Mouse (Mus musculus): ENCODE results near the gene Lifr. TPM values are rescaled to one million over a fixed set of nuclear protein-coding genes. Genes with fewer than 3 reads are reported as not detected.

The Lifr gene
- polyA plus RNA-seq, 1 experiment = 23.5 TPM

DNA sequence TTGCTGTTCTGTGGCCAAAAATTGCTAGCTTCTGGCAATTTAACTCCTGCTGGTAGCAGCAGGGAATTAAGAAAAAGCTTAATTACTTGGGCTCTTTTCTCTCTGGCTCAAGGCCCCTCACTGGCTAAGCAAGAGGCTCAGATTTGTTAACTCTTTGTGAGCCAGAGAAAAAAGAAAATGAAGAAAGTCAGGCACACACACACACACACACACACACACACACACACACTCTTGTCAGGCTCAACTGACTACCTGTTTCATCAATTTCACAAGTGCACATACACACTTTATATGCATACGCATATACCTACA lies 27.8 kb upstream of the Lifr start:
- Histone ChIP-seq H3K27ac (ENCODE audit: insufficient read depth, low read length) (no peak overlapping the region), H3K4me1 (ENCODE audit: control insufficient read depth, insufficient read depth, low read length) (no peaks in the 10 kb centered on the region)
- TF ChIP-seq POLR2A (IDR thresholded peaks at IDR 0.05; ENCODE audit: low read depth, low read length) (no peak), CTCF (IDR thresholded peaks at IDR 0.05; ENCODE audit: borderline replicate concordance, insufficient read depth, low read length) (no peak)

DNA sequence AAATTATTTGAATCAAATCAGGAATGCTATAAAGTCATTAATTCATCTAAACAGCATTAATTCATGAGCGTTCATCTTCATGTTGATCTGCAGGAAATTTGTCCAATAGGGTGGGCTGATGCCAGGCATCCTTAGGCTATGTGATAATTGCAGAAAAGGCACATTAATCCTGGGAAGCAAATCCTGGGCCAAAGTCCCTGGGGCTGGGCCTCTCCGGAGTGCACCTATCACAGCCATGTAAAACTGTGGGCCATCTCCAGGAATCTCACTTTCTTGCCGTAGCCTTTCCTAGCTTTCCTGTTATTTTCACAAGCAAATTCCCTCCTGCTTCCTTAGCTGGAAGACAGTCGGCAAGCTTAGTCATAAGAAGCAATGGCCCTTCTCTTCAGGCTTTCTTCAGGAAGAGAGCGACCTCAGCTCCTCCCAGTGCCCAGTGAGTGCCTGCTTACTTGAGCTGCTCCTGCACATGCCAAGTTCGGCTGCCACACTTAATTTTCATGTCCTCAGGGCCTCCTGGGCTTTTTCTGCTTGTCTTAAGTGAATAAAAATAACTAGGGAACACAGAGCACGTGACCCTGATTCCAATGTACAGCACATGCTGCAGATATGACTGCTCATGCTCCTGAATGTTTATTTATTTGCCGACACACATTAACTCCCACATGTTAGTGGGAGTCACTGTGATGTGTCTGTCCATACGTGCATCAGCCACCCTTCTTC lies 26.7 kb upstream of the Lifr start:
- TF ChIP-seq POLR2A (IDR thresholded peaks at IDR 0.05; ENCODE audit: low read depth, low read length) (no peak), CTCF (IDR thresholded peaks at IDR 0.05; ENCODE audit: borderline replicate concordance, insufficient read depth, low read length) (no peak)
- no peak overlapping the region for H3K27ac ChIP-seq (ENCODE audit: insufficient read depth, low read length)
- no peaks in the 10 kb centered on the region for H3K4me1 ChIP-seq (ENCODE audit: control insufficient read depth, insufficient read depth, low read length)
- H3K4me3 ChIP-seq (ENCODE audit: insufficient read depth, low read length) = no peak overlapping the region

More for the DNA sequence above, 27.8 kb upstream of the Lifr start:
- no peak overlapping the region for H3K4me3 ChIP-seq (ENCODE audit: insufficient read depth, low read length)

DNA sequence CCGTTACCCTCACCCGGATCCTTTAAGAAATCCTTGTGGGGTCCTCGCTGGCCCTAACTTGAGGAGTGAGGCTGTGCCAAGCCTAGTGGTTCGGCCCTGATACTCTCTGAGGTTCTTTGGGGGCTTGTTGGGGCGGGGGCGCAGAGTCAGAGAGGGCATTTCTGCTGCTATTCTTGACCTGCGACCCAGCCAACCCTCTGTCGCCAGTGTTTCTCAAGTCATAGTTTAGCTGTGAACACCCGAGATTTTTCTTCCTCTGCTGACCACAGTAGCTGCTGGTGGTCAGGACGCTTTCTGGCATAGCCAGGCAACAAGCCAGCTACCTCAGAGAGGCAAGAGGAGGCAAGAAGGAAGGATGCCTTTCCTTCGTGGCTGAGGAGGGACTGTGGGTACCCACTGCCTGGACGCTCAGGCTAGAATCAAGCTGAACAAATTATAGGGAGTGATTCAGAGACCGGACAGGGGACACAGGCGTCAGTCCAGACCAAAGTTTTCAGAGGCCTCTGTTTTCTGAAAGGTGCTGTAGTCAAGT lies 25.4 kb upstream of the Lifr start:
- TF ChIP-seq CTCF (IDR thresholded peaks at IDR 0.05; ENCODE audit: borderline replicate concordance, insufficient read depth, low read length) = no peak
- TF ChIP-seq POLR2A (IDR thresholded peaks at IDR 0.05; ENCODE audit: low read depth, low read length) = no peak
- H3K4me3 ChIP-seq (ENCODE audit: insufficient read depth, low read length) = no peak overlapping the region
- H3K27ac ChIP-seq (ENCODE audit: insufficient read depth, low read length) = no peak overlapping the region
- no peaks in the 10 kb centered on the region for H3K4me1 ChIP-seq (ENCODE audit: control insufficient read depth, insufficient read depth, low read length)

DNA sequence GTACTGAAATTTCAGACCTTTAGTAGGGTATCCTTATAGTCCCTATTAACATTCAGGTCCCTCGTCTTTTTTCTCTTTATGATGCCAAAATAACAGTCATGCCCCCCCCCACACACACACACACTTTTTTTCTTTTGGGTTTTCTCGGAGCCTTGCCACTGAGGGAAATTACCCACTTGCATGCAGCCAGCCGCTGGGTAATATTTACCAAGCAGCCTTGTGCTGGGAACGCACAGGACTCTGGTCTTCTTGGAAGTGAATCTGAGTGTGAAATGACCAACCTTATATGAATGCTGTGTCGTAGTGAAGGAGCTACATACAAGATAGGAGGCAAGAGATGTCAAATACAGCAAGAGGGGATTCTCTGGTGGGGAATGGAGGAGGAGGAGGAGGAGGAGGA lies 24.8 kb upstream of the Lifr start:
- Histone ChIP-seq H3K27ac (ENCODE audit: insufficient read depth, low read length) (no peak overlapping the region), H3K4me1 (ENCODE audit: control insufficient read depth, insufficient read depth, low read length) (no peaks in the 10 kb centered on the region), H3K4me3 (ENCODE audit: insufficient read depth, low read length) (no peak overlapping the region)
- TF ChIP-seq POLR2A (IDR thresholded peaks at IDR 0.05; ENCODE audit: low read depth, low read length) = no peak
- TF ChIP-seq CTCF (IDR thresholded peaks at IDR 0.05; ENCODE audit: borderline replicate concordance, insufficient read depth, low read length) = no peak

DNA sequence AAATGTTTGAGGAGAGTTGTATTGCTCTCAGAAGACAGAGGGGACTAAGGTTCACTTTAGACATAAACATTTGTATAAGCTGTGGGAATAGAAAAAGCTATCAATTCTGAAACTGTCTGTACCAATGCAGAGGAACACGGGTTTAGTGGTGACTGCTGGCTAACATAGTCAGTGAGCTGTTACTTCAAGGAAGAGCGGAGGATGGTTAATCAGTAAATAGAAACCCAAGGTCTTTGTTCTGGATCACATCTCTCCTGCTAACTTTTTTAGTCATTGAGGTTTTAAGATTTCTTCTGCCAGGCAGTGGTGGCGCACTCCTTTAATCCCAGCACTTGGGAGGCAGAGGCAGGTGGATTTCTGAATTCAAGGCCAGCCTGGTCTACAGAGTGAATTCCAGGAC lies 23.7 kb upstream of the Lifr start:
- TF ChIP-seq POLR2A (IDR thresholded peaks at IDR 0.05; ENCODE audit: low read depth, low read length) (no peak), CTCF (IDR thresholded peaks at IDR 0.05; ENCODE audit: borderline replicate concordance, insufficient read depth, low read length) (no peak)

DNA sequence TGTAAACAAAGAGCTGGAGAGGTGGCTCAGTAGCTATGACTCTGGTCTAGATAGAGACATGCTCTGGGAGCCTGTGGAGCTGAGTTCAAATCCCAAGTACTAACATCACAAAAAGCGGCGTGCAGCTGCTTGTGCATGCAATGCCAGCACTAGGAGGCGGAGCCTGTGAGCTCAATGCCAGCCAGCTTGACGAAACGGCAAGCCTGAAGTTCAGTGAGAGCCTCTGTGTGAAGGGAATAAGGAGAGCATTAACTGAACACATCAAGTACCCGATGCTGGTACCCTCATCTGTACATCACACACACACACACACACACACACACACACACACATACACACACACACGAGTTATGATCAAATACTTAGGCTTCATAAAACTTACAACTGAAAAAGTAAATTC lies 21.0 kb upstream of the Lifr start:
- TF ChIP-seq CTCF (IDR thresholded peaks at IDR 0.05; ENCODE audit: borderline replicate concordance, insufficient read depth, low read length) (no peak), POLR2A (IDR thresholded peaks at IDR 0.05; ENCODE audit: low read depth, low read length) (no peak)
- no peaks in the 10 kb centered on the region for H3K4me1 ChIP-seq (ENCODE audit: control insufficient read depth, insufficient read depth, low read length)
- no peak overlapping the region for H3K4me3 ChIP-seq (ENCODE audit: insufficient read depth, low read length)
- no peak overlapping the region for H3K27ac ChIP-seq (ENCODE audit: insufficient read depth, low read length)

More for the DNA sequence above, 23.7 kb upstream of the Lifr start:
- Histone ChIP-seq H3K4me3 (ENCODE audit: insufficient read depth, low read length) (no peak overlapping the region), H3K27ac (ENCODE audit: insufficient read depth, low read length) (no peak overlapping the region), H3K4me1 (ENCODE audit: control insufficient read depth, insufficient read depth, low read length) (no peaks in the 10 kb centered on the region)

DNA sequence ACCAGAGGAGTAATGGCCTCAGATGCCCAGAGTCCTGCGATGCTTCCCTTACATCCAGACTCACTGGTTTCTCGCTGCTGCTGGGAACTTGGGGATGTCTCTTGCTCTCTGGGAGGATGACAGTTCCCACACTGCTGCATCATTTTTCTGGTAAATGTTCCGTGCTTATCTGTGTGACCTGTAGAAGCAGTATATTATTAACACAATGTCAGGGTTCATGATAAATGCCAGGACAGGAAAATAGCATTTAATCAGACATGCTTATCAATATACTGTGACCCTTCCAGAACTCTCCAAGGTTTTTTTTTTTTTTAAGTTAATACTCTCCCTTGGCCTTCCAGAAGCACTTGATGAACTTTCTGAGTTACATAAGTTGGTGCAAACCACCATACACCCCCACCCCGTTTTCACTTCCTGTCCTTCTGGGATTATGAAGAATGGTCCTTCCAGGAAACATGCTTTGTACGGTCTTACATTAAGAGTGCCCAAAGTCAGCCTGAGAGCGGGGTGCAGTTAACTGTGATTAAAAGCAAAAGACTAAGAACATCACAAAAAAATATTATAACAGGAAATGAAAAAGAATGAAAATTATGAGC lies 20.1 kb upstream of the Lifr start:
- TF ChIP-seq POLR2A (IDR thresholded peaks at IDR 0.05; ENCODE audit: low read depth, low read length) (no peak), CTCF (IDR thresholded peaks at IDR 0.05; ENCODE audit: borderline replicate concordance, insufficient read depth, low read length) (no peak)
- Histone ChIP-seq H3K4me3 (ENCODE audit: insufficient read depth, low read length) (no peak overlapping the region), H3K4me1 (ENCODE audit: control insufficient read depth, insufficient read depth, low read length) (no peaks in the 10 kb centered on the region), H3K27ac (ENCODE audit: insufficient read depth, low read length) (no peak overlapping the region)

DNA sequence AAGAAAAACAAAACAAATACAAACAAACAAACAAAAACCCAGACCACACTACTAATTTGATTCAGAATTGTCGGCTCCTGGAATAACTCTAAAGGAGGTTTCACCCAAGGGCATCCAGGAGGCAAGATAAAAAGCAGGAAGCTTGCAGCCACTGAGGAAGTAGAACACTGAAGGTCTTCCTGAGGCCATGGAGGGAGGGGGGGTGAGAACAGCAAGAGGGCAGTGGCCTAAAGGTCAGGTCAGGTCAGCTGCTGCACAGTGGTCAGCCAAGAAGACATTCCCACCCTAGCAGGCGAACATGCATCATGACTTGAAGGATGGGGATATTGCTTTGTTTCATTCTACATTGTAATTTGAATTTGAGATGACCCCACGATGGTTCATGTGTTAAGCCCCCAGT lies 17.1 kb upstream of the Lifr start:
- H3K4me1 ChIP-seq (ENCODE audit: control insufficient read depth, insufficient read depth, low read length) = no peaks in the 10 kb centered on the region
- H3K4me3 ChIP-seq (ENCODE audit: insufficient read depth, low read length) = no peak overlapping the region
- no peak for TF ChIP-seq POLR2A (IDR thresholded peaks at IDR 0.05; ENCODE audit: low read depth, low read length)
- no peak for TF ChIP-seq CTCF (IDR thresholded peaks at IDR 0.05; ENCODE audit: borderline replicate concordance, insufficient read depth, low read length)
- H3K27ac ChIP-seq (ENCODE audit: insufficient read depth, low read length) = no peak overlapping the region

DNA sequence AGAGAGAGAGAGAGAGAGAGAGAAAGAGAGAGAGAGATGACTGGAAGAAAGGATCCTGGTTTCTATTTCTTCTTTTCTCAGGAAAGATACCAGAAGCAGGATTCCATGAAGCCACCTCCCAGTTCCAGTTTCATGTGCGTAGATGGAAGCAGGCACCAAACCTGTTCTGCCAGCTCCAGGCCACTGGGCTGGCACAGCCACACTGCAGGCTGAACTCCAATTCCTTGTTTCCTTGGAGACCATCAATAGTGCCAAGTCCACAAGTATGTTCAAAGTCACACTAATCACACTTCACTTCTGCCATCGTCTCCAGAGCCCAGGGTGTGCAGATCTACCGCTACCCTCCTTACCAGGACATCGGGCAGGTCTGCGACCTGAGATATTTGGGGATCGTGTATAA lies 15.2 kb upstream of the Lifr start:
- no peak overlapping the region for H3K27ac ChIP-seq (ENCODE audit: insufficient read depth, low read length)
- no peaks in the 10 kb centered on the region for H3K4me1 ChIP-seq (ENCODE audit: control insufficient read depth, insufficient read depth, low read length)
- no peak for TF ChIP-seq POLR2A (IDR thresholded peaks at IDR 0.05; ENCODE audit: low read depth, low read length)
- no peak for TF ChIP-seq CTCF (IDR thresholded peaks at IDR 0.05; ENCODE audit: borderline replicate concordance, insufficient read depth, low read length)
- no peak overlapping the region for H3K4me3 ChIP-seq (ENCODE audit: insufficient read depth, low read length)

DNA sequence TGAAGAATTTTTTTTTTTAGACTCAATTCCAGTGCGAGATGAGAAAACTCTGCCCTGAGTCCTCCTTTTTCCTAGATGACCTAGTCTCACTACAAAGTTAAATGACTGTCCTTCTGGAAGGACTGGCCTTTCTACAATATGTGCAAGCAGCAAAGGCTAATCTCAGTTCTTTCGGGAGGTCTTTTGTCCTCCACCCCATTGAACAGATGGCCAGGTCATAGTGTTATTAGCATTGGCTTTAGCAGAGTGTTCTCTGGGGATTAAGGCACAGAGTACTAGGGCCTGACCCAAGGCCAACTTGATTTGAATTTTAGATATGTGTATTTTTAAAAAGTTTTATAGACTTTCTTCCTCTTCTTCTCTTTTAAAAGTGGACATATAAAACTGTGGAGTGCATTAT lies 12.1 kb upstream of the Lifr start:
- H3K4me1 ChIP-seq (ENCODE audit: control insufficient read depth, insufficient read depth, low read length) = no peaks in the 10 kb centered on the region
- no peak overlapping the region for H3K4me3 ChIP-seq (ENCODE audit: insufficient read depth, low read length)
- H3K27ac ChIP-seq (ENCODE audit: insufficient read depth, low read length) = no peak overlapping the region
- TF ChIP-seq POLR2A (IDR thresholded peaks at IDR 0.05; ENCODE audit: low read depth, low read length) (no peak), CTCF (IDR thresholded peaks at IDR 0.05; ENCODE audit: borderline replicate concordance, insufficient read depth, low read length) (no peak)

Measured in embryonic fibroblast, embryonic 13.5 days (primary cell).